Mouse (Mus musculus) heart, postnatal 25 days (tissue): ENCODE data around the gene Gdf9. TPM values are rescaled to one million over a fixed set of nuclear protein-coding genes. Genes with fewer than 3 reads are reported as not detected.
A peak's percentile ranks its signal among the peaks of the same experiment; 100 is the strongest.

ENCODE experiments used
- DNase-seq: peaks from one replicate; pipeline ENCODE4 v3.0.0; 2022; ENCODE audit warnings: low spot score
- intact Hi-C: fragments of 180-260 bp; cut with DNase I; formaldehyde crosslinking; loops from one replicate; pipeline ENCODE4 v1.15.1; 2025
- total RNA-seq, 2 experiments: library from RNA; stranded (reverse); gene quantifications; 2 replicates each; pipeline ENCODE4 v1.2.3; 2021

Gdf9 gene
- total RNA-seq, 2 experiments from 2014 or later, result 0.22 to 0.68 TPM

DNA sequence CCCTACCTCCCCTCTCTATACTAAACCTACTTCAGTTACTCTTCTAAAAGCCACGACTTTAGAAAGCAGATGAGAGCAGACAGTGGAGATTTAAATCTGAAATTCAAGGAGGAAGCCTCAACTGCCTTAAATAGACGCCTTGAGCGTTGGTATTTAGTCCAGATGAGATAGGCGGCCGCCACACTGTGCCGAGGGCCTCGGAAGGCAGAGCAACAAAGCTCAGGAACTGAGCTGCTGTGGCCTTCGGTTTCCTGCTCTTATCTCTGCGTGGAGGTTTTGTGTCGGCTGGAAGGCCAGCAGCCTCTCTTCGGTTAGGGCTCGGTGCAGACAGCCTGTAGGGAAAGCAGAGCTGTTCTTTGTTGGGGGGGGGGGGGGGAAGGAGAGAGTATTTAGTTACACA lies 11.1 kb downstream of the Gdf9 start:
- intact Hi-C loops, result no loop called here
- DNase-seq, result no peak

DNA sequence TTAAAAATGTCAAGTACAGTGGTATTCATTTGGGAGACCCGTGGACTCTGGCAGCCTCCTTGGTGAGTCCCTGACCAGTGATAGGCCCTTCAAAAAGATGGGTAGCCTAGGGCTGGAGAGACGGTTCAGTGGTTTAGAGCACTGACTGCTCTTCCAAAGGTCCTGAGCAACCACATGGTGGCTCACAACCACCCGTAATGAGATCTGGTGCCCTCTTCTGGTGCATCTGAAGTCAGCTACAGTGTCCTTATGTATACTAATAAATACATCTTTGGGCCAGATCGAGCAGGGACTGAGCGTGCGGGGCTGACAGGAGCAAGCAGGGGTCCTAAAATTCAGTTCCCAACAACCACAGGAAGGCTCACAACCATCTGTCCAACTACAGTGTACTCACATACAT lies 13.0 kb downstream of the Gdf9 start:
- intact Hi-C loops, result no loop called here
- no peak for DNase-seq

- no peak for DNase-seq
- intact Hi-C loops, result no loop called here
Observed at GRCm38 (mm10) chr11:53445562-53445961, 14.7 kb downstream of the Gdf9 start.

- intact Hi-C loops, result no loop called here
- DNase-seq, result no peak
Observed at GRCm38 (mm10) chr11:53446183-53446582, 15.4 kb downstream of the Gdf9 start.

DNA sequence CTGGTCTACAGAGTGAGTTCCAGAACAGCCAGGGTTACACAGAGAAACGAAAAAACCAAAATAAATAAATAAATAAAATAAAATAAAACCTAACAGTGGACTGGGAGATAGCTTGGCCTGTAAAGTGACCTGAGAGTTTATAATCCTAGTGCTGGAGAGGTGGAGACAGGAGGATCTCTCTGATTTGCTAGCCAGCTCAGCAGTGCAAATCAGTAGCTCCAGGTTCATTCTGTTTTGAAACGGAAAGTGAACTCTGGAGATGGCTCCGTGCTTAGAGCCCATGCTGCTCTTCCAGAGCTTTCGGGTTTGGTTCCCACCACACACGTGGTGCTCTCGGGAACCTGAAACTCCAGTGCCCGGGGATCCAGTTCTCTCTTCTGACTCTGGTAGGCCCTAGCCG lies 17.2 kb downstream of the Gdf9 start:
- intact Hi-C loops, result no loop called here

GRCm38 (mm10) chr11:53448529-53448928 lies 17.7 kb downstream of the Gdf9 start:
- DNase-seq, result no peak
- intact Hi-C loops, result no loop called here

More for the DNA sequence above, 17.2 kb downstream of the Gdf9 start:
- DNase-seq, result no peak

DNA sequence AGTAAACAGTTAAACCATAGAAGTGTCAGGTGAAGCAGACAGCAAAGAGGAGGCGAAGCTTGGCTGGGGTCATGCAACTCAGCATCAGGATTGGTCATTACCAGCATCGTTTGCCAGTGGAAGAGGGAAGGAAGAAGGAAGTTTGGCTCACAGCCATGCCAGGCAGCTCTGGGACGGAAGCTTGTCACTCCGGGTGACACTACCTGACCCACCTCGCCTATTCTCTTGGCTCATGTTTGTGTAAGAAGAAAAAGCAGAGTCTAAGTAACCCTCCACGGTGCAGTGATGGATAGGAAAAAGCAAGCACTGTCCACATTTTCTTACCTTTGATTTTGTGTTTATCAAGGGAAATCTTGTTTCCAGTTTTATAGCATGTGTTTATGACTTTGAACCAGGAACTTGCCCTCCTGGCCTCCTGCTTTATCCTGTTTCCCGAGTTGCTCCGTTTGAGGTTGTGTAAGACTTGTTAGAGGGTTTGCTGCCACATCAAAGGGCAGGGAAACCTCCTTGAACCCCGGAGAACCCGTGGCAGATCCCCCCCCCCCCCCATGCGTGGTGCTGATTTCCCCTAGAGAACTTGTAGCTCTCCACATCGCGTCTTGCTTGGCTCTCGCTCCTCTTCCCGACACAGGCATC lies 19.4 kb downstream of the Gdf9 start:
- DNase-seq, result no peak
- intact Hi-C loops, result no loop called here

GRCm38 (mm10) chr11:53451361-53451760 lies 20.5 kb downstream of the Gdf9 start:
- DNase-seq, result no peak
- intact Hi-C loops, result no loop called here

GRCm38 (mm10) chr11:53452396-53452795 lies 21.6 kb downstream of the Gdf9 start:
- intact Hi-C loops, result no loop called here
- no peak for DNase-seq

DNA sequence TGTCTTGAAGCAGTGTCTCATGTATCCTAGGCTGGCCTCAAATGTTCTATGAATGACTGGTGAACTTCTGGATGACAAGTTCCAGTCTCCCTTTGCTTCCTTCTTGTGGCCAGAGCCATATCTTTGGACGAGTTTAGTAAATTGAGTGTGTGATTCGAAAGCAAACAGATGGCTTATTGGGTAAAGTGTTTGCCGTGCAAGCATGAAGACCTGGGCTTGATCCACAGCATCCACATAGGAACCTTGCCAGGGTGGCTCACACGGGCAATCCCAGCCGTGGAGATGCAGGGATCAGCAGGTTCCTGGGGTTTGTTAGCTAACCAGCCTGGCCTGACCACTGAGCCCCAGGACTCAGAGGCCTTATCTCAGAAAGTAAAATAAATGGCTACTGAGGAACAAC lies 22.2 kb downstream of the Gdf9 start:
- intact Hi-C loops, result no loop called here
- no peak for DNase-seq

DNA sequence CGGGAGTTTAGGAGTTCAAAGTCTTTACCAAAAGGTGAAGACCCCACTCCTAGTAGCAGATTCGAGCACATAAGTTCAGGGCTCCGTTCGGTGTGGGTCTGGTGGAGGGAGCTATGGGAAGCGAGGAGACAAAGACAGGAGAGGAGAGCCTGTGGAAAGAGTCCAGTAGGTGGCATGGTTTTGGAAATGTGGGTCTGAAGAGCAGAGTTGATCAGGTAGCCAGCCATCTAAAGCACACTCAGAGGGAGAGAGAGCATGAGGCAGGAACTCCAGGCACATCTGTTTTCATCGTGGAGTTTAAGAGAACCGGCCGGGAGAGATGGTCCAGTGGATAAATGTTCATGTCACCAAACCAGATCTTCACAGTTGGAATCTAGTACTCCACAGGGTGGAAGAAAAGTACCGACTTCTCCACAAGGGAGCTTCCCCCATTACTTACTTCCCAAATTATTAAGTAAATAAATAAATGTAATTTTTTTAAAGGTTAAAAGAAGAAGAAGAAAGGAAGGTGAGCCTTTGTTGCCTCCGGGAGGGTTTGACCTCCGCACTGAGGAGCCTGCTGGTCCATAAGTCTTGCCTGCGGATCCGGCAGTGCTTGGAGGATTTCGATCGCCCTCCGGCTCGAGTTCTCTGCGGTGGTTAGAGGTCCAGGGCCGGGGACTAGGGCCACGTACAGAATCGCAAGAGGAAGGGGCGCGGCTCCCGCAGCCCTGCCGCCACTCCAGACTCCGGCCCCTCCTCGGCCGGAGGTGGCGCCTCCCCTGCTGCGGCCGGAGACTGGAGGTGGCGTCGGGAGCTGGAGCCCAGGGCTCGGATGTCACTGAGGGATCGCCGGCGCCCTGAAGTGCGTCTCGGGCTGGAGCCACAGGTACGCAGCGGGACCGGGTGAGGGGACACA lies 25.9 kb downstream of the Gdf9 start, which contains the start of the genes Gm10447 and Shroom1:
Gene Gm10447 (minus strand): TSS at position 637 of the 898 bp plus-strand sequence.
Gene Shroom1 (plus strand): TSS at position 732 of the 898 bp plus-strand sequence.
- DNase-seq, result peak; percentile 44
- intact Hi-C loops, result no loop called here

- no peak for DNase-seq
- intact Hi-C loops, result no loop called here
Observed at GRCm38 (mm10) chr11:53457372-53457954, 26.6 kb downstream of the Gdf9 start.

- intact Hi-C loops, result no loop called here
- DNase-seq, result no peak
Observed at GRCm38 (mm10) chr11:53458996-53459395, 28.2 kb downstream of the Gdf9 start.

- intact Hi-C loops, result no loop called here
- no peak for DNase-seq
Observed at GRCm38 (mm10) chr11:53460192-53460591, 29.4 kb downstream of the Gdf9 start.

DNA sequence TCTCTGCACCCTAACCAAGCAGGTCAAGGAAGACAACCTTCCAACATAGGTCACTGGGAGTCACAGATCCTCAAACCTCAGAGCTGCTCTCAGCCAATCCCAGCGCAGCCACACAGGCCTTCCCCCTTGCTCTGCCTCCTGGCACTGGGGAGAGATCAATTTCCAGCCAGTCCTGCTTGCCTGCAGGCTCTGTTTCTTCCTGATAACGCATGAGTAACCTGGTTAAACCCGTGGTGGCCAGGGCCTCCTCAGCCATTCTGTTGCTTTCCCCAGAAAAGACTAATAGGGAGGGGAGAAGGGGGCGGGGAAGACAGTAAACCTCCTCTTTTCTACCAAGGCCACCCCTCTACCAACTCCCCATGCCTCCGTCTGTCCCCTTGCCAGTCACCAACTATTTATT lies 30.9 kb downstream of the Gdf9 start:
- DNase-seq, result no peak
- intact Hi-C loops, result no loop called here

- intact Hi-C loops, result no loop called here
- DNase-seq, result no peak
Observed at GRCm38 (mm10) chr11:53463551-53464424, 33.0 kb downstream of the Gdf9 start.

GRCm38 (mm10) chr11:53466231-53466971 lies 35.6 kb downstream of the Gdf9 start:
- intact Hi-C loops, result loop anchor here (2.0 kb wide), 1 partner anchor 224 kb away; no protein-coding TSS in a partner anchor
- peak; percentile 52 for DNase-seq

DNA sequence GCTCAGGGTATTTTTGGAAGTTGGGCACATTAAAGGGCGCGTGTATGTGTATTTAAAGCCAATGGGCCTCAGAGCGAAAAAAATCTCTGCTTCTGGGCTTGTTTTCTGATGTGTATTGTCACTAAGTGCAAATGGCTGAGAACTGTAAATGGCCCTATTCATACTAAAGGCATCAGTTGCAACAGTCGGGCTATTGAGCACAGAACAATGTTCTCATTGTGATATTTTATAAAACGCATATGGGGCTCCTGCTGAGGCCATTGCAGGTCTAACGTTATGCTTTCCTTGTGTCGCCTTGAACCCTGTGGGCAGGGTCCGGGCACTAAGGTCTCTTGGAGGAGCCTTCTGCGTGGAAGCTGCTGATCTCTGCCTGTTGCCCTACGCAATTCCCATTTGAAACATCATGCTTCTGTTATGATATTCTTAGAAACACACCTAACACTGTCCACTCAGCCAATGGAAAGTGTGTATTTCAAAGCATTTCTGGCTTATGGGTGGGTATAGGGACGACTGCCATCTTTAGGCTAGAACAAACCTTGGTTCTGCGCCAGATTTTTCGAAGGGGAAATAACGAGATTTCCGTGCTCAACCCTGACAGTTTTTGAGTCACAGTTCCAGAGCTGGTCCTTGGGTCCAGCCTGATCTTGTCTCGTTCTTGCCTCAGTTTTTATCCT lies 38.6 kb downstream of the Gdf9 start:
- intact Hi-C loops, result loop anchor here (1.0 kb wide), 1 partner anchor 159 kb away; no protein-coding TSS in a partner anchor
- no peak for DNase-seq
